In genomic region chr12:104678462-104678861, GRCm38 (mm10) we compare ENCODE assay signal across 13 mouse cellular contexts.
A peak's percentile ranks its signal among the peaks of the same experiment; 100 is the strongest.
DNase-seq lines count a peak whose midpoint lies in the region; ATAC-seq lines count a peak whose summit lies in the region.
"Had no signal": no experiment of that assay in that cellular context is flagged by ENCODE, and none has a peak within 500 bp of the region (broad histone marks: within the 10 kb centered on the region; RNA-seq: fewer than 3 reads in every experiment).

No protein-coding gene starts in this region.

- H3K27ac ChIP-seq in hindbrain, embryonic 10.5 days = peak overlapping the region; percentile 63; the same call in 1 of the 2 replicates
- H3K27ac ChIP-seq in hindbrain, embryonic 14.5 days = no peak overlapping the region
- no peak overlapping the region for H3K27ac ChIP-seq in forebrain, embryonic 13.5 days
- no peak overlapping the region for H3K27ac ChIP-seq in limb, embryonic 11.5 days (replicated peaks; ENCODE audit: low read depth, low read length)
- H3K27ac ChIP-seq in neural tube, embryonic 14.5 days (ENCODE audit: low read depth, low read length) = no peak overlapping the region
- H3K27ac ChIP-seq: liver, embryonic 12.5 days had no signal

- no peaks in the 10 kb centered on the region for H3K36me3 ChIP-seq in hindbrain, embryonic 10.5 days
- no peaks in the 10 kb centered on the region for H3K36me3 ChIP-seq in hindbrain, embryonic 14.5 days (replicated peaks; ENCODE audit: control insufficient read depth, insufficient read depth)
- no peaks in the 10 kb centered on the region for H3K36me3 ChIP-seq in forebrain, embryonic 13.5 days (ENCODE audit: poor library complexity, severe bottlenecking)
- no peaks in the 10 kb centered on the region for H3K36me3 ChIP-seq in limb, embryonic 11.5 days (ENCODE audit: control insufficient read depth, insufficient read depth, low read length)
- H3K36me3 ChIP-seq in neural tube, embryonic 14.5 days (ENCODE audit: control insufficient read depth, insufficient read depth, low read length) = no peaks in the 10 kb centered on the region
- H3K36me3 ChIP-seq: liver, embryonic 12.5 days had no signal

- H3K4me2 ChIP-seq in hindbrain, embryonic 14.5 days (replicated peaks) = no peak overlapping the region
- peak overlapping the region; percentile 47 for H3K4me2 ChIP-seq in forebrain, embryonic 13.5 days
- peak overlapping the region; percentile 31; the same call in 1 of the 2 replicates for H3K4me2 ChIP-seq in limb, embryonic 11.5 days (ENCODE audit: low read depth, severe bottlenecking)
- H3K4me2 ChIP-seq in neural tube, embryonic 14.5 days (ENCODE audit: low read depth, low read length) = 0 out of 2 replicates have a peak overlapping the region, but pooled peaks have one; percentile 26
- H3K4me2 ChIP-seq: liver, embryonic 12.5 days had no signal

- no peak overlapping the region for H3K4me3 ChIP-seq in hindbrain, embryonic 10.5 days
- no peak overlapping the region for H3K4me3 ChIP-seq in hindbrain, embryonic 14.5 days (replicated peaks; ENCODE audit: low read length)
- H3K4me3 ChIP-seq in forebrain, embryonic 13.5 days = no peak overlapping the region
- H3K4me3 ChIP-seq in limb, embryonic 11.5 days (ENCODE audit: low read depth, low read length) = no peak overlapping the region
- H3K4me3 ChIP-seq in neural tube, embryonic 14.5 days (ENCODE audit: low read depth, low read length) = no peak overlapping the region
- H3K4me3 ChIP-seq: liver, embryonic 12.5 days had no signal

- peaks cover 7% of the 10 kb centered on the region; the same call in 1 of the 2 replicates for H3K9me3 ChIP-seq in hindbrain, embryonic 10.5 days
- no peaks in the 10 kb centered on the region for H3K9me3 ChIP-seq in hindbrain, embryonic 14.5 days (ENCODE audit: control insufficient read depth, low read length)
- H3K9me3 ChIP-seq in forebrain, embryonic 13.5 days (replicated peaks) = no peaks in the 10 kb centered on the region; the same call in 1 of the 2 replicates
- no peaks in the 10 kb centered on the region for H3K9me3 ChIP-seq in limb, embryonic 11.5 days (ENCODE audit: control insufficient read depth, low read length)
- no peaks in the 10 kb centered on the region for H3K9me3 ChIP-seq in neural tube, embryonic 14.5 days (ENCODE audit: control insufficient read depth, low read length)
- H3K9me3 ChIP-seq: liver, embryonic 12.5 days had no signal

- DNase-seq in hindbrain, embryonic 10.5 days (ENCODE audit: low spot score) = no peak
- DNase-seq in hindbrain, embryonic 14.5 days (ENCODE audit: low spot score) = no peak
- DNase-seq in limb, embryonic 11.5 days (ENCODE audit: low spot score) = no peak
- DNase-seq in thymus, postnatal 36 days = no peak
- no peak for DNase-seq in urinary bladder, adult 2 months (ENCODE audit: low spot score)
- DNase-seq in left cerebral cortex, adult 8-10 months (ENCODE audit: low spot score in 2 of 2) = no peak
- DNase-seq: adrenal gland, postnatal 25 days; gastrocnemius, postnatal 36 days; kidney, adult 18-20 months; lung, postnatal 10 days had no signal

- 0 out of 2 replicates have a peak, but pooled peaks cover 3% of the 10 kb centered on the region for H3K27me3 ChIP-seq in hindbrain, embryonic 10.5 days (ENCODE audit: insufficient read depth, poor library complexity, severe bottlenecking)
- H3K27me3 ChIP-seq in hindbrain, embryonic 14.5 days (ENCODE audit: control insufficient read depth, insufficient read depth, low read length) = no peaks in the 10 kb centered on the region
- H3K27me3 ChIP-seq in forebrain, embryonic 13.5 days = peaks cover 2% of the 10 kb centered on the region; the same call in 1 of the 2 replicates
- H3K27me3 ChIP-seq in limb, embryonic 11.5 days (ENCODE audit: control insufficient read depth, insufficient read depth, low read length) = no peaks in the 10 kb centered on the region
- no peaks in the 10 kb centered on the region for H3K27me3 ChIP-seq in neural tube, embryonic 14.5 days (ENCODE audit: control insufficient read depth, insufficient read depth, low read length)
- H3K27me3 ChIP-seq: liver, embryonic 12.5 days had no signal

- H3K9ac ChIP-seq in hindbrain, embryonic 14.5 days = no peak overlapping the region
- no peak overlapping the region for H3K9ac ChIP-seq in forebrain, embryonic 13.5 days
- no peak overlapping the region for H3K9ac ChIP-seq in limb, embryonic 11.5 days (ENCODE audit: low read length)
- H3K9ac ChIP-seq in neural tube, embryonic 14.5 days (replicated peaks; ENCODE audit: low read depth, low read length) = no peak overlapping the region
- H3K9ac ChIP-seq: liver, embryonic 12.5 days had no signal

- WGBS in hindbrain, embryonic 10.5 days = 59% methylated on average over 13 of the region's 14 CpGs
- 23% methylated on average over 13 of the region's 14 CpGs for WGBS in hindbrain, embryonic 14.5 days
- WGBS in forebrain, embryonic 13.5 days = 19% methylated on average over 9 of the region's 14 CpGs
- 42% methylated on average over 9 of the region's 14 CpGs for WGBS in limb, embryonic 11.5 days
- 51% methylated on average over 13 of the region's 14 CpGs for WGBS in neural tube, embryonic 14.5 days

- ATAC-seq in hindbrain, embryonic 14.5 days (ENCODE audit: low FRiP score) = no peak
- ATAC-seq in forebrain, embryonic 13.5 days = no peak; the same call in 1 of the 2 replicates
- ATAC-seq in limb, embryonic 11.5 days (ENCODE audit: insufficient number of reproducible peaks, low FRiP score, low TSS enrichment, low read depth) = no peak
- ATAC-seq in neural tube, embryonic 14.5 days (ENCODE audit: low read depth) = no peak
- ATAC-seq: liver, embryonic 12.5 days had no signal

- peaks cover 47% of the 10 kb centered on the region for H3K4me1 ChIP-seq in hindbrain, embryonic 10.5 days (replicated peaks)
- H3K4me1 ChIP-seq in hindbrain, embryonic 14.5 days (replicated peaks; ENCODE audit: control insufficient read depth, insufficient read depth, low read length) = peaks cover 11% of the 10 kb centered on the region; the same call in 1 of the 2 replicates
- H3K4me1 ChIP-seq in forebrain, embryonic 13.5 days = peaks cover 11% of the 10 kb centered on the region
- H3K4me1 ChIP-seq in limb, embryonic 11.5 days (ENCODE audit: control insufficient read depth, insufficient read depth, low read length) = peaks cover 25% of the 10 kb centered on the region
- H3K4me1 ChIP-seq in neural tube, embryonic 14.5 days (ENCODE audit: control insufficient read depth, insufficient read depth, low read length) = peaks cover 9% of the 10 kb centered on the region; the same call in 1 of the 2 replicates
